Mouse (Mus musculus) cerebellum, adult 11-12 months (tissue): ENCODE data around the gene Hhat.

Experiments used
- DNase-seq: peaks from one replicate; pipeline ENCODE4 v3.0.0; 2022

The Hhat gene

DNA sequence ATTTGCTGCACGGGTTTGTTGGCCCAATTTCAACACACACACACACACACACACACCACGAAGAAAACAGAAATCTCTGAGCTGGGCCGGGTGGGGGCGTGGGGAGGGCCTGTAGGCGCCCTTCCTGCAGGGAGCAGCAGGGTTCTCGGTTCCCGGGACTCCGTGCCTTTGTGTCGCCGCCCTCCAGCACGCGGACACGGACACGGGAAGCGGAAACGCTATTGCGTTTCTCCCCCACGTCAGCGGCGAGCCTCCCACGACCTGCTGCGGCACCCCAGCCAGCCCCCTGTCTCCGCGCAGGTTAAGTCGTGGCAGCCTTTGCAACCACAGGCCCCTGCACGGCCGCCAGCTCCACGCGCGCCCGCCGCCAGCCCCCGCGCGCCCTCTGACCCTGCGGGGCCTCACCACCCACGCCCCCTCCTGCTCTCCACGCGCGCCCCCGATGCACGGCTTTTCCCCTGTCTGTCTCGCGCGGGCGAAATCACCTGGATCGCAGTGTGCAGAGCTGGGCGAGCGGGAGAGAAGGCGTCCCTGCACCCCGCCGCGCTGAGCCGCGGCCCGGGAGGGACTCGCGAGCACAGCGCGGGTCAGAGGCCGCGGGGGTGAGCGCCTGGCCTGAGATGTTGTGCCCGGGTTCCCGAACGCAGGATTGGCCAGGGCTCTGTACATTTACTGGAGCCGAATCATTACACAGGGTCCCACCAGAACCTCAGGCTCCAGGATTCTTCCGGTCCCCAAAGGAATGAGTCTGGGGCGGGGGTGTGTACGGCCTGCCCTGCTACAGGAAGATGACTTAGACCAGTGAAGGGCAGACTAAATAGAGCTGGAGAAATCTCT, at the start of gene Hhat:
TSS of gene Hhat (minus strand) at position 729 of the 837 bp plus-strand sequence.
- peak; percentile 70 for DNase-seq

DNA sequence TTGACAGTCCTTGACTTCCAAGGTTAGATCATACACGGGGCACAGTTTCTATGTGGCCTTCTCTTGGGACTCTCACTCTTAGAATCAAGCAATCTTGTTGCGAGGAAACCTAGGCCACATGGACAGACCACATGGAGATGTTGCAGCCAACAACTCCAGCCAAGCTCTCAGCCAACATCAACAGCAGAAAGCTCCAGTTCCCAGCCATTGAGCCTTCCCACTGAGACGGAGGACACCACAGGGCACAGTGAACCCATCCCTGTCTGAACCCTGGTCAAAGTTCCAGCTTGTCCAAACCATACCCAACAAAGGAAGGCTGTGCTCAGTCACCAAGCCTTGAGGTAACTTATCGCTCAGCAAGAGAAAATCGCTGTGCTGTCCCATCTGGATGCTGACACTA, 47.3 kb upstream of the Hhat start:
- no peak for DNase-seq

DNA sequence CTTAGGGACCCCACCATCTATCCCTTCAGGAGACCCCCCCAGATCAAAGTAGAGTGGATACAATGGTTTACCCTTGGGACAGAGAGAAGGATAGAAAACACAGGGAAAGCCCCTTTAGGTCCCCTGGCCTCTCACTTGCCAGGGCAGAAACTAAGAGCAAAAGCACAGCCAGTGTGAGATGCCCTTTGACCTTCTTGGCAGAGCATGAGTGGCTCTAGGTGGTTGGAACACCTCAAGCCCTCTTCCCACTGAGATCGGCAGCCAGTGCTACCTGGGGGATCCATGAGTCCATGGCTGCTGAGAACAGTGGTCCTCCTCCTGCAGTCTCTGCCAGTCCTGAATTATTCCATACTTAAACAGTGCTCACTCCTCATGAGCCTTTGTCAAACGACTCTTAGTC, 44.8 kb upstream of the Hhat start:
- DNase-seq: no peak

DNA sequence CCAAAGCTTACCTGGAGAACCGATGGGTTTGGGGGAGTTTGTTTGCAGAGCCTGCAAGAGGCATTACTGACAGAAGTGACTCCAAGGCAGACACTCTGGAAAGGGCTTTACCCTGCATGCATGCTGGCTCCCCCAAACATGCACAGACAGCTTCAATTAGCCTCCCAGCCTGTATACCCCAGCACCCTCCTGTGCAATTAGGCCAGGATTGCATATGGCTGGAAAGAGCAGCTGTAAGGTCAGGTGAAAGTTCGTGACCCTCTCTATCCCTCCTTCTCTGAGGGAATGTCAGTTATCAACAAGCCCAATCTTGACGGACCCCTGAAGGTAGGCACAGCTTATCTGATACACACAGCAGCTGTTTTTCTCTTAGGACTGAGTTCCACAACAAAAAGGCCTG, 43.7 kb upstream of the Hhat start:
- no peak for DNase-seq

DNA sequence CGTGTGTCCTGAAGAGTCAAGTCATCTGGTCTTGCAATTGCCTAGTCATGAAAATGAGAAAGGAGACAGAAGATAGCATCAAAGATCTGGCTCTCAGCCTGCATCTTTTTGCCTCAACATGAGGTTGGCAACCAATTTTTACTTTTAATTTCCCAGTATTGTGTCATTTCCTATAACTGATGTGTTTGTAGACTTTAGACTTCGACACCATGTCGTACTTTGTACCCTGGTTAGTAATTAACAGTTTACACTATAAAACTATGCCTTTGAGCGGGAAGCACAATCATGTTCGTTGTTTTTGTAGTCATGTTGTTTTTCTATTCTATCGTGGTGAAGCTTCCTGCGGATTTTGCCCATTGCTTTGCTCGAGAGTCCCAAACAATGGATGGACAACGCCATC, 41.7 kb upstream of the Hhat start:
- DNase-seq: no peak

DNA sequence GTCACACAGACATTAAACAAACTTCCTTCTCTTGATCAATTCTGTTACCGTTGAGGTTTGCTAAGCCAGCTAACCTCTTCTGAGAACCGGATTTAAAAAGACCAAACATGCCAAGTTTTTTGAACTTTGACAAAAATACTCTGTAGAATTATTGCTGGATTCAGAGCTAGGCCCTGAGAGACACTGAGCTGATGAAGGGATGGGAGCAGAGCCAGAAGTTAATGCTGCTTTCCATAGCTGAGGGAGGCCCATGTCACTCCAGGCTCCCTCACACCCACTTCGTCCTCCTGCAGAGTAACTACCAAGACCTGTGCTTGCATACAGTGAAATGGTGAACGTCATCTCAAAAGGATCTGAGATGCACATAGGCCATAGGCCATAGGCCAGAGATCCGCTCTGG, 41.3 kb upstream of the Hhat start:
- no peak for DNase-seq

DNA sequence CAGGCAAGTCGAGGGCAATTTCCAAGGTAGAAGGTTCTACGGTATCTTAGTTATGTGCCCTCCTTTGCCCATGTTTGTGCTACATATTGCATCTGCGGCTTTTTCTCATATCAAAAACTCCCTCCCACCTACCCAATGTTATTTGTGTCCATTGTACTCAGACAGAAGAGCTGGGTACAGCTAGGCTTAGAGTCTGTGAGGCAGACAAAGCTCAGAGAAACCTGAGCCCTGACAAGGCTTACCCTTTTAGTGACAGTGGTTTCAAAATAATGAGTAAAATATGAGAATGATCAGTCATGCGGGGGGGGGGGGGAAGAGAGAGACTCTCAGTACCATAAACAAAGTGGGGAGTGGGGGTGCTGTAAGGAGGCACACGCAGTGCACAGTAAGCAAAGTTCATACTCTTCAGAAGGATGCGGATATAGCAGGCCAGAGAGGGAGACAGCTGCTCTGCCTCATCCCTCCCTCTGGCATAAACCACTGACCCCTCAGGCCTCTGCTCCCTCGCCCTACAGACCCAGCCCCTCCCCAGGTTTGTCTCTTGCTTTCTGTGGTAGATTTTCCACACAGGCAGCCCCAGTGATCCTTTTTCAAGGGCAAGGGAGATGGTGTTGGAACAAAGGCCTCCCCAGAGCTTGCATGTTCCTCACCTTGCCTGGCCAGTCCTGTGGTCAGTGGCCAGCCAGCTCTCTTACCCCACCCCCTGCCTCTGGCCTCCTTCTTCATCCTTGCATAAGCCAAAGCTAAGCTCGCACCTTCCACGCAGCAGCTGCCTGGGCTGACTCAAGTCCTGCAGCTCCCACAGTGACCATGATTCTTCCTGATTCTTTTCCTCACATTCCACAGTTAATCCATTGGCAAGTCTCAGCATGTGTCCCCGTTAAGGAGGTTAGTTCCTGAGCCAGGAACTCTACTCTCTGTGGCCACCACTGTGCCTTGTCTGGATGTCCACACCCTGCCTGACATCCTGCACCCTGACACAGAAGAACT, 35.4 kb upstream of the Hhat start:
- no peak for DNase-seq

DNA sequence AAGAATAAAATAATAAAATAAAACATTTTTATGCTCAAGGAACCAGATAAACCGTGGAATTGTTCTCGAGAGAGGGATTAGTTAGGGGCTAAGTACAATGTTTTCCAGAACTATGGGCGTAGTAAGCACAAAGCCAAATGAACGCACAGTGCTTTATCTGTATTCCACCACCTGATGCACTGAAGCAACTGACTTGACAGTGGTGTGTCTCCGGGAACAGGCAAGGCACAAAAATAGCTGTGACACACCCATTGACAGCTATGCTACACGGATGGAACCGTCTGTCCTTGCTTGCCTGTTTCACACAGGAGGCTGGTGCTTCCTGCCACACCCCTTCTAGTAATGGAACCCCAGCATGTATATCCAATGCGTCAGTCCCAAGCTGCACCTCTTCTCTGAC, 29.3 kb upstream of the Hhat start:
- DNase-seq: no peak

DNA sequence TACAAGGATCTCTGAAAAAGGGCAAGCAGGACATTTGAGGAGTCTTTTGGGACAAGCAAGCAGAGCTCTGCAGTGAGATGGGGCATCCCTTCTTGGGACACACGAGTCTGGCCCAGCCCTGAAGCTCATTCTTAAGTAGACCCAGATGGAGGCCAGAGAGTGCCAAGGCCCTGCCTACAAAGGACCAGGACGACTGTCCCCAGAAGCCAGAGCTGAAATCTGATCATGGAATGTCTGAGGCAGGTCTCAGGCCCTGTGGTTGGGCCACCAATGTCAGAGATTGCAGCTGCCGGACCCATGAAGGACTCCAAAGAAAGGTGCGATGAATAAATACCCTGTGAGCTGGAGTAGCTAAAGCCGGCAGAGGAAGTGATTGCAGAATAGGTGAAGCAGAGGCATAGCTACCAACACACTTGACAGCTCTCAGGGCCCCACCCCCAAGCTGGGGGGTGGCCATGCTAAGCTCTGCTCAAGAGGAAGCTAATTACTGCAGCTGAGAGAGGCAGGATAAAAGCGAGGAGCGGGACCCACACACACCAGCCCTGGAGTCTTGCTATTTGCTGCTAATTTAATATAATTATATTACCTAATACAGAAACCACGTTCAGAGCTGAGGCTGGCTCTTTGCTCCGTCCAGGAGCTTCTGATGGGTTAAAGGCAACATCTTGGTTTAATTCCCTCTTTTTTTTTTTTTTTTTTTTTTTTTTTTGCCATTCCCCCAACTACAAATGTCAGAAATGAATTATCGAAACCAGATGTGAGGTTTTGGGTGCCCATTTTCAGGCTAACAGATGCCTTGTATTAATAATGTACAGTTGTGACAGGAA, 28.4 kb upstream of the Hhat start:
- no peak for DNase-seq

DNA sequence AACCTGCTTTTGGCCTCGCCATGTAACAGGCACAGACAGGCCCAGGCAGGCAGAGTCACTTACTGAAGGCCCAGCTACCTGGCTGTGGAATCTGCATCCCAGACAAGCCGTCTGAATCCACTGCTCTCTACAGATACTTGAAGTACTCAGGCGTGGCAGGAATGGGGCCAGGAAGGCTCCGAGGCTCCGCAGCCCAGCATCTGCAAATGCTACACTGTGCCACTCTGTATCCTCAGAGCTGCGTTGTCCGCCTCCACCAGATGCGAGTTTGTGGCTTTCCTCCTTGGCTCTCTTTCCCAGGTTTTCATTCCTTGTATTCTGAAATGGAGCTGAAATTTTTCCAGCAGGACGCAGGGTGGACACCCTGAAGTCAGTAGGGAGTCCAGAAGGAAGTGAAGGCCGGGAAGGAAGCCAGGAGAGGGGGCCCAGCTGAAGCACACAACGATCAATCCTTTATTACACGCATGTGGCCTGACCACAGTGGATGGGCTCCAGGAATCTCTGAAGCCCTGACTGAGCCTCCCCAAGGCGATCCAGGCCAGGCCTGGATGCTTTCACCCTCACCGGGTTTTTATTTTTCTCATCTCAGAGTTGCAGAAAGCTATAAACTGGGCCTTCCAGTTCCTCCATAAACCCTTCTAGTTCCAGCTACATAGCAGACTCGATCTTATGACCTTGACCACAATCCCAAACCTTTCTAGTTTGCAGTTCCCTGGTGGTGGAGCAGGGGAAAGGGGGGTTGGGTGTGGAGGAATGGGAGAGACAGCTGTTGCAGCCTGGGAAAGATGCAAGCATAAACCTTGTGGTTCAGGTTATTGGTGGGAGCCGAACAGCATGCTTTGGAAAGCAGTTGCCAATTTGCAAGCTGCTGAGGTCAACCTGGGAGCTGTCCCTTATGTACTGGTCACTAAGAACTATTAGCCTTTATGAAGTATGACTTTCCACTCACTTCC, 27.5 kb upstream of the Hhat start:
- DNase-seq: no peak

DNA sequence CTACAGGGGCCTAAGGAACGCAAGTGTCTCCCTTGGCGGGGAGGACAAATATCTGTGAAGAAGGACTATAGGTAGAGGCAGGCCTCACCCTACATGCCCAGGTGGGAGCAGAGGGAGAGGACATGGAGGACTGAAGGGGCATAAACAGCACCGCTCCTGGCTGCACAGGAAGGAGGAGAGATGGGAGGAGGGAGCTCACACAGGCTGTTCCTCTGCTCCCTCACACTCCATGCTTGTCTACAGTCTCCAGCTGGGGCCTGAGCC, 25.9 kb upstream of the Hhat start:
- no peak for DNase-seq

DNA sequence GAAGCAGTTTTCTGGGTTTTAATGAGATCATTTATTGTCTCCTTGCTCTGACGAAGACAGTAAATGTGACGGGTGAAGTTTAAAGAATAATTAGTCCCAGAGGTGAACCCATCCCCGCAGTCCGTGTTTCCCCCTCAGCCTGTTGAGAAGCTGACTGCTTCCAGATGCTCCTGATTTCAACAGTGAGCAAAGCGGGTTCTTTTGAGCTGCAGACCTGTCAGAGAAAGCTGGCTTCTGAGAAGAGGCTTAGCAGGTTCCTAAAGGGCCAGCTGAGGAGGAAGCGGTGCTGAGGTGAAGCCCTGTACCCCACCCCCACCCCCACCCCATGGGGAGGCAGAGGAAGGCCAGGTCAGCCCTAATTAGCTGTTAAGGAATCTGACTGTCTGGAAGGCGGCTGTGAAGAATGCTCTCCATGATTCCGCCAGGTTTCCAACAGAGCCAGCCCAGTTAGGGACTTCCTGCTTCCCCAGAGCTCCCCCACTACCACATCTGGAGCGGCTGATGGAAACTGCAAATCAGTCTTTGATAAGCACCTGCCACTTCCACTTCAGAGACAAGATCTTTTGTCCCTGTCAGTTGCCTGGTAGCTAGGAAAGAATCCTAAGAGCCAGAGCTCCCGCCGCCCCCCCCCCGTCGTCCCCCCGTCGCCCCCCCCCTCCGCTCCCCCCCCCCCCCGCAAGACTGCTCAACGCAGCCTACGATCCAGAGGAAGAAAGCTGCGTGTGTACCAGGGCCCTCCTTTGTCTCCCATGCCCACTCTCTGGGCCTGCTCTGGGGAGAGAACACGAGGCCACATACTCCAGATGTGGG, 25.4 kb upstream of the Hhat start:
- DNase-seq: no peak

DNA sequence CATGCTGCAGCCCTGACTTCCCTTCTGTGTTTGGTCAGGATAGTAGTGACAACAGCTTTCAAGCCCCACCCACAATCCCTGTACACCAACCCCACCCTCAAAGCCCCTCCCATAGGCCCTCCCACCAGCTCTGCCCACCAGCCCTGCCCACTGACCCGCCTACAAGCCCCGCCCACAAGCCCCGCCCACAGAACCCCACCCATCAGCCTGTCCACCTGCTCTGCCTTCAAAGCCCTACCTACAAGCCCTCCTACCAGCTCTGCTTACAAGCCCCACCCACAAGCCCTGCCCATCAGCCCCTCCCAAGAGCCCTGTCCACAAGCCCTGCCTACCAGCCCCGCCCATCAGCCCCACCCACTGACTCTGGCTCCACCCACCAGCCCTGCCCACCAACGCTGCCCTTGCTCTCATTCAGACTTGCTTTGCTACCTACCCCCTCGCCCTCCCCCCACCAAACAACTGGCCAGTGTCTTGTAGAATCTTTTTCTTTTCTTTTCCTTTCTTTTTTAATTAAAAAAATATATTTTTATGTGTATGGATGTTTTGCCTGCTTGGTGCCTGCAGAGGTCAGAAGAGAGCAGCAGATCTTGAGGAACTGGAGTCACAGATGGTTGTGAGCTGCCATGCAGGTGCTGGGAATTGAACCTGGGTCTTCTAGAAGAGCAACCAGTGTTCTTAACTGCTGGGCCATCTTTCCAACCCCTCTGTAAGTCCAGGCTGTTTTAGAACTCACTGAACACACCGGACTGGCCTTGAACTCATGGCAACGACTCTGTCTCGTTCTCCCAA, 24.1 kb upstream of the Hhat start:
- no peak for DNase-seq

DNA sequence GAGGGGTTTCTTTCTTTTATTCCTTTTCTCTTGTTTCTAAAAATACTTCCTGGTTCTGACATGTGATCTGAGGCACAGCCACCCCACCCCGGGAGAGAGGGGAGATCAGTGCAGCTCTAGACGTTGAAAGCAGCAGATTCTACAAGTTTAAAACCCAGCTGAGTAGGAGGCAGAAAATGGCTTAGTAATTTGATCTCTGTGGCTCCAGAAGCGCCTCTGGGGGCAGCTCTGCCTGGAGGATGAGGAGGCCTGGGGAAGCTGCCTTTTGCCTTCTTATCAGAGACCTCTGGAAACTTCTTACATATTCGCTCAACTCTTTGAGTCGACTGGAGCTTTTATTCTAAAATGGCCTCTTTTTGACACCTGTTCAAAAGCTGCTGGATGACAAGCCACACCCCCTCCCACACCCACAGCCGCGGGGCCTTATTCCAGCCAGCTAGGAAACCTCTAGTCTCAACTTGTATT, 20.9 kb upstream of the Hhat start:
- no peak for DNase-seq

DNA sequence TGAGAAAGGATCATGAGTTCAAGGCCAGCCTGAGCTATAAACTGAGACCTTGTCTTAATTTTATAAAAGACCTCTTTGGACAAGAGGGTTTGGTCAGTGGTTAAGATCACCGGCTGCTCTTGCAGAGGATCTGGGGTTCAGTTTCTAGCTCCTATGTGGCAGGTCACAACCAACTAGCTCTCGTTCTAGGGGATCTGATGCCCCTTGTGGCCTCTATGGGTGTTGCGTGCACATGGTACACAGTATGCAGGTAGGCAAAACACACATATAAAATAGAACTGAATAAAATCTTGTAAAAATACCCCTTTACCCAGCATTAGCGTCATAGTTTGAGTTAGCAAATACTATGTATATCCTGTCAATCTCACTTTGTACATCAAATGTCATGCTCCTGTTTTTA, 19.4 kb upstream of the Hhat start:
- no peak for DNase-seq

DNA sequence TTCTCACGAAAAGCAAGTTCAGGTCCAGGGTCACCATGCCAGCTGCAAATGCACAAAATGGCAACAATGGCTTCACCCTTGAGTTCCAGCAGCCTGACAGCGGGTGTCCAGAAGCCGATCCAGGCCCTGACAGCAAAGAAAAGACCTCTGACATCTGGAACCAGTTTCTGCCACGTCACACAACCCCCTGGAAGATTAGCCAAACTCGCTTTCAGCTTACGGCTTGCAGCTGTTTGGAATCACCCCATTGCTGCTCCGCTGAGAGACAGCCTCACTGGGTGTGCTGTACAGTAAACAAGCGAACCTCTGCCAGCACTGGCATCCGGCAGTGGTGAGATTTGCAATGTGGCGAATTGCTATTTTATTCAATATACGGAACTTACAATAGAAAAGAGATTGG, 18.8 kb upstream of the Hhat start:
- no peak for DNase-seq

DNA sequence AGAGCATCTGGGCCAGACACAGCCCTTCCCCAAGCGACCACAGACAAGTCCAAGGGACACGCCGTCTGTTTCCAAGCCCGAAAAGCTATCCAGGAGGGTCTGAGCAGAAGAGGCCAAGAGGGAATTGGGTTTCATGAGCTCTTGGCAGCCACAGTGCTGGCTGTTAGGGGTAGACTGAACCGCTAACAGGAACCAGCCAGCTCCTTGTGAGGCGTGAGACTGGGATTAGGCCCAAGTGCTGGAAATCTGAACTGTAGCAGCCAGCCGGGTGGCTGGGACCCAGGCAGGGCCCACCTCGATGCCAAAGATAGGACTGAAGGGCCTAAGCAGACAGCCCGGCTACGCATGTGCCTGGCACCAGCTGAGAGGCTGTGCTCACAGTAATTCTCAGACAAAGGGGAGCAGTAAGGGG, 18.1 kb upstream of the Hhat start:
- DNase-seq: peak; percentile 27

DNA sequence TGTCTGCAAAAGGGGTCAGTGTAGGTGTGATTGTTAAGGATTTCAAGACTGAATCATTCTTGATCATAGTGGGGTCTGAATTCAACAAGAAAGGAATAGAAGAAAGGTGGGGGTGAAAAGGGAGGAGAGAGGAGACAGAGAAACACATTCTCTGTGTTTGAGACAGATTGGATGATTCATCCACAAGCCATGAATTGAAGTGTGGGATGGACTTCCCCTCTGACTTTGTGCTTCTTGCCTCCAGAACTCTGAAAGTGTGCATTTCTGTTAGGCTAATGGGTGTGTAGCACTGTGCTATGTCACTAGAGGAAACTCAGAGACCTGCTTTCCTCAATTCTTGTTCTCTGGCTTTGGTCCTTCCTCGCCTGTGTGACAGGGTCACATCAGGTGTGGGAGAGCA, 15.2 kb upstream of the Hhat start:
- DNase-seq: no peak

DNA sequence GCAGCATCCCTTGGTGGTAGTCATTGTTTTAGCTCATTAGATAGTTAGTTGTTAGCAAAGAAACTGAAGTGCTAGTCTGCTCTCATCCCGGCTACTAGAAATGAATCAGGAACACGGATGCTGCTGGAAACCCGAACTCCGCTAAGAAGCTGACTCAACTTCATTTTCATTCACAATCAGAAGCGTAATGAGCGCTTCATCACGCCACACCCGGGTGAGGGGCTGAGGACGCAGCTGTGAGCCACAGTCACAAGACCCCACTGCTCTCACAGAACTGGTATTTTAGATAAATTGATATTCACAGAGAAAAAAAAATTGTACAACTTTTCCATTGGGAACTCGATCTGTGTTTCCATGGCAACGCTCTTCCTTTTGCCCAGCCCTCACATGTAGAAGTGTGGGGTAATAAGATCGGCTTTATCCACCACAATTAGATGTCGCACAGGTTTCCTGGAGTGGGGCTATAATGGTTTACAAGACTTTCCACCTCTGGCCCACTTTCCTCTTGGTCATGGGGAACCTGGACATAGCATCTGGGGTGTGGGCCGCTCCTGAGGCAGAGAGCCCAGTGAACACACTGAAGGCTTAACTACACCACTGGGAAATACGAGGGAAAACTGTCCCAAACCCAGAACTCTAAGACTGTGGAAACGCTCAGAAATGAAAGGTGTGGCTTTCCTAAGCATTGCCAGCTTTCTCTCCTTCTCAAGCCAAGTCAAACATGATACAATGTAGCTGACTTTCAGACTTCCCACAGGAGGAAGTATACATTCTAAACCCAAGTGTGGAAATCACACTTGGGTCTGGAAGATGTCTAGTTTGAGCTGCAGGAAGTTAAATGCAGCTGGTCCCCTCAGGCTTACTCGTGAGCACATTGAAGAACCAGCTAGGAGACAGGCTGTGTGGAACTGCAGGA, 14.3 kb upstream of the Hhat start:
- no peak for DNase-seq
